Mouse (Mus musculus): ENCODE measurements around the gene Myo1d. TPM values are rescaled to one million over a fixed set of nuclear protein-coding genes. Genes with fewer than 3 reads are reported as not detected.

The Myo1d gene
- polyA plus RNA-seq, 1 experiment from 2014 or later = 15.8 TPM

DNA sequence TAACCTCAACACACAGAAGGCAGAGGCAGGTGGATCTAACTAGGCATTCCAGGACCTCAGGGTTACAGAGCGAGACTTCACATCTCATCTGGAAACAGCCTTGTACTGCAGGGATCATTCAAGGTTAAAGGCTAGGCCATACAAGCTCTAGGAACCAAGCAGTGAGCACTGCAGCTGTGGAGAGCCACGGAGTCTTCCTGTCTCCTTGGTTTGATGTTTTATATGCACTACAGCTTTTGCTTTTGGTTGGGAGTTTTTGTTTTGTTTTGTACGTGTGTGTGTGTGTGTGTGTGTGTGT, 12.6 kb downstream of the Myo1d start:
- Histone ChIP-seq H3K4me3 (ENCODE audit: low read length) (no peak overlapping the region), H3K27ac (ENCODE audit: low read length) (no peak overlapping the region), H3K9ac (replicated peaks; ENCODE audit: low read length) (no peak overlapping the region), H3K4me2 (replicated peaks; ENCODE audit: low read depth, low read length) (no peak overlapping the region), H3K36me3 (ENCODE audit: insufficient read depth, low read length) (no peaks in the 10 kb centered on the region), H3K27me3 (ENCODE audit: insufficient read depth, low read length) (no peaks in the 10 kb centered on the region), H3K9me3 (ENCODE audit: low read length) (no peaks in the 10 kb centered on the region), H3K4me1 (ENCODE audit: insufficient read depth, low read length) (peaks cover 11% of the 10 kb centered on the region)
- no peak for ATAC-seq (ENCODE audit: low FRiP score, low TSS enrichment)
- 61% methylated on average over 3 of the region's 3 CpGs for WGBS

DNA sequence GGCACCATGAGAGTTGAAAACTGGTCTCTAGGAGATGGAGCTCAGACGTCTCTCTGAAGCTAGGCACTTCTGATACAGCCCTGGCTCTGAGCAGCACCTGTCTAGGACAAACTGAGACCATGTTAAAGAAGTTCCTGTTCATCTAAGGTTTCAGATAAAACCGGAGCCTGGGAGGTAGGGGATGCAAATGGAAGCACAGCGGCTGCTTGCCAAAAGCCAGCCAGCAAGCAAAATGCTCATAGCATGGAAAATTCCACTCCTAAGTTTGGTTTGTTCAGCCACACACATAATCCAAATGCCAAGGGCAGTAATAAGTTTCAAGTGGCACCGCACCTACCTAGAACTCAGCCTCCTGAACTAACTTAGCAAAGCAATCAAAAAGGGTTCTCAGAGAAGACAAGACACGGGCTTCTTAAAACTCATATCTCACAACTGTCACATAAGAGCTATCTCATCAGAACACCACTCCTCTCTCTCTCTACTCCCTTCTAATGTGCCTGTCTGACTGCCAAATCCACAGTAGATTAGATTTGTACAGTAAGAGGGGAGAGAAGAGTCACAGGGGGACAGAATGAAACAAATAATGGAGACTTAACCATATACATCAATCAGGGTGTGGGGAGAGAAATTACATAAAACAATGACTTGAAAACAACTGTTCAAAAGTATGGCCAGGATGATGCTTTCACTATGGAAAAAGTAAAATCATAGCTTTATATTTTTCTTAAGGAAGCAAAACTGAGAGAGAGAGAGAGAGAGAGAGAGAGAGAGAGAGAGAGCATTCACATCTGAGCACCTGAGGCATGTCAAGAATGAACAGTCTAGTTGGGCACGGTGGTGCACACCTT, 13.1 kb downstream of the Myo1d start:
- Histone ChIP-seq H3K27me3 (ENCODE audit: insufficient read depth, low read length) (no peaks in the 10 kb centered on the region), H3K9ac (replicated peaks; ENCODE audit: low read length) (no peak overlapping the region), H3K4me3 (ENCODE audit: low read length) (no peak overlapping the region), H3K4me1 (ENCODE audit: insufficient read depth, low read length) (peaks cover 8% of the 10 kb centered on the region), H3K9me3 (ENCODE audit: low read length) (no peaks in the 10 kb centered on the region), H3K27ac (ENCODE audit: low read length) (no peak overlapping the region), H3K4me2 (replicated peaks; ENCODE audit: low read depth, low read length) (no peak overlapping the region), H3K36me3 (ENCODE audit: insufficient read depth, low read length) (no peaks in the 10 kb centered on the region)
- no peak for ATAC-seq (ENCODE audit: low FRiP score, low TSS enrichment)
- WGBS = 78% methylated on average over 6 of the region's 6 CpGs

DNA sequence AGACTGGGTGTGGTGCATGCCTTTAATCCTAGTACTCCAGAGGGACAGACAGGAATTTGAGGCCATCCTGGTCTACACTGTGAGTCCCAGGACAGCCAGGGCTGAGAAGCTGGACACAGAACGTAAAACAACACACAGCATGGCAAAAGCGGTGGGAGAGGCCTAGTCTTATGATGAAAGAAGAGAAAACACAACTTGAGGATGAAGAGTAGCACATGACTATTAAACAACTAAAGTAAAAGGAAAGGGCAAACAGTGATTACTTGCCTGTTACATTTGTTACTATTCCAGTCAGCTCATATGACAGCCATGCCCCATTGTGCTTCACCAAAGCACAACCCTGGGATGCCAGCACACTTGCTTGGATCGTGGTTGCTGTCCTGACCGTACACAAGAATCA, 13.8 kb downstream of the Myo1d start:
- Histone ChIP-seq H3K9me3 (ENCODE audit: low read length) (no peaks in the 10 kb centered on the region), H3K27me3 (ENCODE audit: insufficient read depth, low read length) (no peaks in the 10 kb centered on the region), H3K27ac (ENCODE audit: low read length) (no peak overlapping the region), H3K36me3 (ENCODE audit: insufficient read depth, low read length) (no peaks in the 10 kb centered on the region), H3K4me2 (replicated peaks; ENCODE audit: low read depth, low read length) (no peak overlapping the region), H3K4me3 (ENCODE audit: low read length) (no peak overlapping the region), H3K4me1 (ENCODE audit: insufficient read depth, low read length) (peaks cover 2% of the 10 kb centered on the region), H3K9ac (replicated peaks; ENCODE audit: low read length) (no peak overlapping the region)
- no peak for ATAC-seq (ENCODE audit: low FRiP score, low TSS enrichment)
- 93% methylated on average over 4 of the region's 4 CpGs for WGBS

DNA sequence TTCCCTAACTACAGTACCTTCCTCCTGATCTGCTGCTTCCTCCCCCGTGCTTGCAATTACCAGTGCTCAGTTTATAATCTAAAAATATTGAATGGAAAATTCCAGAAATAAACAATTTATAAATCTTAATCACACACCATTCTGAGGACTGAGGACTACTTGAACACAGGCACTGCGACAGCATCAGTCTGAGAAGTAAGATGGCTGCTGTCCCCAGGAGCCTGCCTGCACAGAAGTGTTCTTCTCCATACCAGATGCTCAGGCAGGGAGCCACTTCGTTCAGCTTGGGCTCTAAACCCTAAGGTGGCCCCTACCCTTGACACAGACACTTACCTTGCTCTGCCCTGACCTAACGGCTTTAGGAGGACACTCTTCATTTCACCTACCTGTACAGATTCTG, 17.8 kb downstream of the Myo1d start:
- no peaks in the 10 kb centered on the region for H3K36me3 ChIP-seq (ENCODE audit: insufficient read depth, low read length)
- no peak overlapping the region for H3K4me3 ChIP-seq (ENCODE audit: low read length)
- 72% methylated on average over 4 of the region's 4 CpGs for WGBS
- H3K27me3 ChIP-seq (ENCODE audit: insufficient read depth, low read length) = no peaks in the 10 kb centered on the region
- H3K4me1 ChIP-seq (ENCODE audit: insufficient read depth, low read length) = no peaks in the 10 kb centered on the region
- no peak for ATAC-seq (ENCODE audit: low FRiP score, low TSS enrichment)
- H3K27ac ChIP-seq (ENCODE audit: low read length) = no peak overlapping the region
- H3K9ac ChIP-seq (replicated peaks; ENCODE audit: low read length) = no peak overlapping the region
- no peak overlapping the region for H3K4me2 ChIP-seq (replicated peaks; ENCODE audit: low read depth, low read length)
- no peaks in the 10 kb centered on the region for H3K9me3 ChIP-seq (ENCODE audit: low read length)

DNA sequence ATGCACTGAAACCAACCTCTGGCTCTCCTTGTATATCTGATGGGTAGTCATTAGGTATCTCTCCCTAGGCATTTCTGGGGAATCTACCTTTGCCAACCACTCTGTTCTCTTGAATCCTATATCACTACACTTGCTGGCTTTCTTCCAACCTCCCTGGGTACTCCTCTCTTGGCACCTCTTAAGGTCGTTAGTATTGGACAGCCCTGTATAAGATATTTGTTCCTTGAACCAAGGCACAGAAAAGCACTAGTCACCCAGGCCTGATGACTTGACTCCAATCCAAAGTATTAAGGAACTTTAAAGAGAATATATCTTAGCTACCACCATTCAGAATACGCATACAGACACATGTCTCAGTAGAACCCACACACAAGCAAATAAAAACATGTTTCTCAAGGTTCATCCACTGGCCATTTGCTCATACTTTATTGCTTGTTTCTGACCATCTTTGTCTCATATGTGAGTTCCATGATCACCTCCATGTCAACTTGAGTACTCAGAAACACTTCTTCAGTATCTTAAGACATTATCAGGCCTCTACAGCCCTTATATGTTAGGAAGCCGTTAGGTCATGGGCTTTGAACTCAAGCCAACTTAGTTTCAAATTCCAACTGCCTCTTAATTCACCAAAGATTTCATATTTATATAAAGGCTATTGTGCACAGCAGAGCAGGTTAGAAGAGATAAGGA, 18.4 kb downstream of the Myo1d start:
- H3K27me3 ChIP-seq (ENCODE audit: insufficient read depth, low read length) = no peaks in the 10 kb centered on the region
- no peaks in the 10 kb centered on the region for H3K9me3 ChIP-seq (ENCODE audit: low read length)
- WGBS = 80% methylated on average over 3 of the region's 3 CpGs
- H3K4me2 ChIP-seq (replicated peaks; ENCODE audit: low read depth, low read length) = no peak overlapping the region
- H3K9ac ChIP-seq (replicated peaks; ENCODE audit: low read length) = no peak overlapping the region
- H3K27ac ChIP-seq (ENCODE audit: low read length) = no peak overlapping the region
- H3K36me3 ChIP-seq (ENCODE audit: insufficient read depth, low read length) = no peaks in the 10 kb centered on the region
- H3K4me3 ChIP-seq (ENCODE audit: low read length) = no peak overlapping the region
- no peaks in the 10 kb centered on the region for H3K4me1 ChIP-seq (ENCODE audit: insufficient read depth, low read length)
- no peak for ATAC-seq (ENCODE audit: low FRiP score, low TSS enrichment)

DNA sequence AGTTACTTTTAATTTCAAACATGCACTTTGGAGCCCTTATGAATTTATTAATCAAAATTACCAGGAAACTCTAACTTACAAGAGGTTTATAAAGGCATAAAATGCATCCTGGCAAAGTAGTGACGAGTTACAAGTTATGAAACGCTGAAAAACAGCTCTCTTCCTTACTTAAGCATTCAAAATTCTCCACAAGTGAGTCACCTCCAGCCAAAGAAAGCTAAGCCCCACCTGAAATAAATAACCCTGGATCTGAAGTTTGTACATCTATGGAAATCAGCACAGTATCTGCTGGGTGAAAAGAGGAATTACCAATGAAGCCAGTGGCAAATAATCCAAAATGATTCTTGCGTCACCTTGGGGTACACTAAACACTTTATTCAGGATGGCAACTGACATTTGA, 20.8 kb downstream of the Myo1d start:
- no peaks in the 10 kb centered on the region for H3K9me3 ChIP-seq (ENCODE audit: low read length)
- no peaks in the 10 kb centered on the region for H3K27me3 ChIP-seq (ENCODE audit: insufficient read depth, low read length)
- WGBS = 77% methylated on average over 3 of the region's 3 CpGs
- ATAC-seq (ENCODE audit: low FRiP score, low TSS enrichment) = no peak
- H3K9ac ChIP-seq (replicated peaks; ENCODE audit: low read length) = no peak overlapping the region
- H3K27ac ChIP-seq (ENCODE audit: low read length) = no peak overlapping the region
- H3K36me3 ChIP-seq (ENCODE audit: insufficient read depth, low read length) = no peaks in the 10 kb centered on the region
- H3K4me3 ChIP-seq (ENCODE audit: low read length) = no peak overlapping the region
- H3K4me1 ChIP-seq (ENCODE audit: insufficient read depth, low read length) = no peaks in the 10 kb centered on the region
- no peak overlapping the region for H3K4me2 ChIP-seq (replicated peaks; ENCODE audit: low read depth, low read length)

DNA sequence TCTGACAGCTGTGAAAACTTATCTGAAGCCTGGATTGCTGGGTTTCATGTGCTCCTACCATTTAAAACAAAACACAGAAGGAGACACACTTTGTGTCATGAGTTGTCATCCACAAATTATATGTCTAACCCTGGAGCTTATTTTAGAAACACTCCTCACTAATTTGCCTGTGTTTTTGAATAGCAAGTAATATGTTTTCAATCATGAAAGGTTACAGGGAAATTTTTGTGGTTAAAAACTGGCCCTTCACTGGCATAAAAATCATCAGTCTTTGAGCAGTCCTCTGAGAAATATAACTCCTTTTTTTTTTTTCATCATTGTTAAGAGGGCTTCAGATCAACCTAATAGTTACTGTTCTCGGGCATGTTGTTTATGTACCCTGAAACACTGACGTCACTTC, 25.6 kb downstream of the Myo1d start:
- no peaks in the 10 kb centered on the region for H3K27me3 ChIP-seq (ENCODE audit: insufficient read depth, low read length)
- no peak overlapping the region for H3K9ac ChIP-seq (replicated peaks; ENCODE audit: low read length)
- H3K4me1 ChIP-seq (ENCODE audit: insufficient read depth, low read length) = no peaks in the 10 kb centered on the region
- no peaks in the 10 kb centered on the region; the same call in 1 of the 2 replicates for H3K9me3 ChIP-seq (ENCODE audit: low read length)
- 44% methylated on average over 2 of the region's 2 CpGs for WGBS
- no peak for ATAC-seq (ENCODE audit: low FRiP score, low TSS enrichment)
- no peaks in the 10 kb centered on the region for H3K36me3 ChIP-seq (ENCODE audit: insufficient read depth, low read length)
- no peak overlapping the region for H3K4me2 ChIP-seq (replicated peaks; ENCODE audit: low read depth, low read length)
- no peak overlapping the region for H3K4me3 ChIP-seq (ENCODE audit: low read length)
- no peak overlapping the region for H3K27ac ChIP-seq (ENCODE audit: low read length)

DNA sequence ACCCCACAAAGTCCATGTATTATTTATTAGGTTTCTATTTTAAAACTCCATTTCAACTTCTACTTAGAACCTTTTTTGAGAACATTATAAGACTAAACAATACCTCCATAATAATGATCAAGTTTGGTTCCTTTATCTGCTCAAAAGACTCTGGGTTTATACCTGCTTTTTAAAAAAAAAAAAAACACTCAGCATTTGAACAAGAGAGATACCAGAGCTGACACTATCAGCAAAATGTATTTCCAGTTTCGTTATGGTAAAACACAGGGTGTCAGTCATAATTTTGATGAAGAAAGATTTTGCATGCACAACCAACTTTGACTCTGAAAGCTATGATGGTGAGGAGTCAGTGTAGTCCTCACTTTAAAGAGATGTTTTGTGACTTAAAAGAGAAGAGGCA, 28.7 kb downstream of the Myo1d start:
- H3K27ac ChIP-seq (ENCODE audit: low read length) = no peak overlapping the region
- H3K9me3 ChIP-seq (ENCODE audit: low read length) = no peaks in the 10 kb centered on the region; the same call in 1 of the 2 replicates
- H3K36me3 ChIP-seq (ENCODE audit: insufficient read depth, low read length) = no peaks in the 10 kb centered on the region
- ATAC-seq (ENCODE audit: low FRiP score, low TSS enrichment) = no peak
- no peaks in the 10 kb centered on the region for H3K27me3 ChIP-seq (ENCODE audit: insufficient read depth, low read length)
- WGBS = 89% methylated on average over 1 of the region's 1 CpGs
- no peaks in the 10 kb centered on the region for H3K4me1 ChIP-seq (ENCODE audit: insufficient read depth, low read length)
- H3K9ac ChIP-seq (replicated peaks; ENCODE audit: low read length) = no peak overlapping the region
- H3K4me2 ChIP-seq (replicated peaks; ENCODE audit: low read depth, low read length) = no peak overlapping the region
- H3K4me3 ChIP-seq (ENCODE audit: low read length) = no peak overlapping the region

DNA sequence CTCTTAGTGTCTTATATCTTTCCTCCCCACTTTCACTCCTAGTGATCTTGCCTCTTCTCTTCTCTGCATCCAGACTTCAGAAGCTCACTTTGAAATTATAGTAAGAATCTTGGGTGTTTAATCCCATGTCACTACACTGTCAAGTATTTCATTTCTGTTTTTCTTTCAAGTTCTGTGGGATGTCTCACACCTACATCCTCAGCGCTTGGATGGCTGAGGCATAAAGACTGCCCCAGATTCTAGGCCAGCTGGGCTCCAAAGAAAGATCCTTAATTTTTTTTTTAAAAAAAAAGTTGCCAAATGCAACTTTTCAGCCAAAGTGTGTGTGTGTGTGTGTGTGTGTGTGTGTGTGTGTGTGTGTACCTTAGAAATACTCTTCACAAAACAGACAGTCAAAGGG, 30.6 kb downstream of the Myo1d start:
- Histone ChIP-seq H3K9ac (replicated peaks; ENCODE audit: low read length) (no peak overlapping the region), H3K4me1 (ENCODE audit: insufficient read depth, low read length) (no peaks in the 10 kb centered on the region), H3K4me2 (replicated peaks; ENCODE audit: low read depth, low read length) (no peak overlapping the region), H3K36me3 (ENCODE audit: insufficient read depth, low read length) (no peaks in the 10 kb centered on the region), H3K27me3 (ENCODE audit: insufficient read depth, low read length) (no peaks in the 10 kb centered on the region), H3K27ac (ENCODE audit: low read length) (no peak overlapping the region), H3K9me3 (ENCODE audit: low read length) (no peaks in the 10 kb centered on the region; the same call in 1 of the 2 replicates), H3K4me3 (ENCODE audit: low read length) (no peak overlapping the region)
- no peak for ATAC-seq (ENCODE audit: low FRiP score, low TSS enrichment)
- 93% methylated on average over 1 of the region's 1 CpGs for WGBS

DNA sequence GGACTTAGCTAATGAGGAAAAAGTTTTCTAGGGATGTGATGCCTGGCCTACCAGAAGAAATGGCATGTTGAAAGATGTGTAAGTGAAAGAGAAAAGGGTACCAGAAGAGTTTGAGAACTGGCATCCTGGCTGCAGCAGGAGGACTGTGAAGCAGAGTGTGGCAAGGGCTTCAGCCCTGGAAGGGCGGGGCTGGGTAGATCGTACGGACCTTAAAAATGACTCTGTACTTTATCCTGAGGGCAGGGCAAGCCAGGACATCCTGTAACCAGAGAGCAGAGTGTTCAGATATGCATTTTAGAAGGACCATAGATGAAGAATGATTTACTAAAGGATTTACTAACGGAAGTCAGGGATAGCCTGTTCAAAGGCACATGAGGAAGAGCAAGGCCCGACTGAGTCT, 34.4 kb downstream of the Myo1d start:
- no peak overlapping the region for H3K9ac ChIP-seq (replicated peaks; ENCODE audit: low read length)
- WGBS = 68% methylated on average over 5 of the region's 5 CpGs
- no peaks in the 10 kb centered on the region for H3K36me3 ChIP-seq (ENCODE audit: insufficient read depth, low read length)
- no peak overlapping the region for H3K4me2 ChIP-seq (replicated peaks; ENCODE audit: low read depth, low read length)
- no peak for ATAC-seq (ENCODE audit: low FRiP score, low TSS enrichment)
- H3K9me3 ChIP-seq (ENCODE audit: low read length) = no peaks in the 10 kb centered on the region; the same call in 1 of the 2 replicates
- H3K4me3 ChIP-seq (ENCODE audit: low read length) = no peak overlapping the region
- H3K4me1 ChIP-seq (ENCODE audit: insufficient read depth, low read length) = no peaks in the 10 kb centered on the region
- H3K27ac ChIP-seq (ENCODE audit: low read length) = no peak overlapping the region
- no peaks in the 10 kb centered on the region for H3K27me3 ChIP-seq (ENCODE audit: insufficient read depth, low read length)

All from kidney, embryonic 16.5 days (tissue).